Mouse (Mus musculus) small intestine, adult 2 months (tissue): ENCODE results near the gene Olfr1338. TPM values are rescaled to one million over a fixed set of nuclear protein-coding genes. Genes with fewer than 3 reads are reported as not detected.

Experiments used
- H3K27ac ChIP-seq: fragments of 200-500 bp; 2 replicates; pipeline ENCODE4 v1.5.1; 2012; ENCODE audit warnings: low read depth, low read length, control low read depth, inconsistent platforms; ENCODE audit not compliant: insufficient read depth
- H3K27me3 ChIP-seq: fragments of 200-500 bp; 2 replicates; pipeline ENCODE4 v1.6.1; 2012; ENCODE audit warnings: mild to moderate bottlenecking, moderate library complexity, low read length, inconsistent platforms; ENCODE audit not compliant: control insufficient read depth, insufficient read depth
- H3K36me3 ChIP-seq: fragments of 200-500 bp; 2 replicates; pipeline ENCODE4 v1.6.1; 2012; ENCODE audit warnings: mild to moderate bottlenecking, low read length, control low read depth, inconsistent platforms; ENCODE audit not compliant: control insufficient read depth, insufficient read depth
- H3K4me1 ChIP-seq: fragments of 200-500 bp; 2 replicates; pipeline ENCODE4 v1.6.1; 2012; ENCODE audit warnings: low read length, inconsistent platforms, mixed read lengths; ENCODE audit not compliant: control insufficient read depth, insufficient read depth, insufficient read length
- H3K4me3 ChIP-seq: fragments of 200-500 bp; 2 replicates; pipeline ENCODE4 v1.5.1; 2012; ENCODE audit warnings: low read depth, mild to moderate bottlenecking, control low read depth, inconsistent platforms, low read length, moderate library complexity
- CTCF ChIP-seq: fragments of 200-500 bp; IDR thresholded peaks from 2 replicates; pipeline ENCODE4 v1.5.1; 2012; ENCODE audit warnings: low read depth, mild to moderate bottlenecking, control low read depth, inconsistent platforms, low read length, moderate library complexity, mixed read lengths; ENCODE audit not compliant: insufficient replicate concordance, insufficient read length; ENCODE audit errors: extremely low read depth
- POLR2A ChIP-seq: fragments of 200-500 bp; IDR thresholded peaks from 2 replicates; pipeline ENCODE4 v1.6.1; 2012; ENCODE audit warnings: low read depth, mild to moderate bottlenecking, control low read depth, inconsistent platforms, low read length, moderate library complexity
- WGBS: fragments of 180-500 bp; shearing (Covaris S2); methylation state at CpG from one replicate; pipeline ENCODE4 v1.1.7; 2018; 5-methylcytosine and 5-hydroxymethylcytosine counted together
- polyA plus RNA-seq: library from polyadenylated mRNA; depleted of rRNA; stranded (reverse); fragments of >200 nt; gene quantifications from 2 replicates; pipeline ENCODE4 v1.2.3, GENCODE M21; 2012; rRNA removed

The Olfr1338 gene
- polyA plus RNA-seq, 1 experiment, result not detected

- Histone ChIP-seq H3K36me3 (no peaks in the 10 kb centered on the region), H3K4me1 (no peaks in the 10 kb centered on the region), H3K27me3 (no peaks in the 10 kb centered on the region), H3K4me3 (no peak overlapping the region), H3K27ac (no peak overlapping the region)
- WGBS, result 54% methylated on average over 10 of the region's 10 CpGs
- TF ChIP-seq POLR2A (no peak), CTCF (no peak)
Observed at GRCm38 (mm10) chr4:118721742-118722483, 36.6 kb downstream of the Olfr1338 start.

GRCm38 (mm10) chr4:118719838-118720237, 38.7 kb downstream of the Olfr1338 start, which contains the start of gene Olfr1340:
Gene Olfr1340 (plus strand): TSS chr4:118720138.
- Histone ChIP-seq H3K27me3 (no peaks in the 10 kb centered on the region), H3K4me3 (no peak within 1 kb of the TSS), H3K36me3 (no peaks in the 10 kb centered on the region), H3K4me1 (no peaks in the 10 kb centered on the region), H3K27ac (no peak within 1 kb of the TSS)
- TF ChIP-seq POLR2A, result no peak
- TF ChIP-seq CTCF, result no peak

DNA sequence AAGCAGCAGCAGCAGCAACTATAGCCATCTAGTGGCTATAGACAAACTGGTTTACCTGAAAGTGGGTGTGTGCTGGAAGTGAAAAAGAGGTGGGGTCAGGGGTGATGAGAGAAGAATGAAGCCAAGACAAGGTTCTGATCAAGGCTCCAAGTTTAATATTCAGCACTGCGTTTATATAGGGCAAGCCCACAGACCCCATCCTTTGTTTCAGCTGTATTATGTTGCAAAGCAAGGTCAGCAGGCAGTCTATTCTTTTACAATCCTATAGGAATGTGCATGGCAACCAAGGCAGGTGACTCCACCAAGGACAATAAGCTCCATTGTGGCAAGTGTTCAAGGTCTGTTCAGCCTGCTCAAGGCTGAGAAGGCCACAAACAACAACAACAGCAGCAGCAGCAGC, 46.9 kb downstream of the Olfr1338 start:
- Histone ChIP-seq H3K27ac (no peak overlapping the region), H3K4me1 (no peaks in the 10 kb centered on the region), H3K36me3 (no peaks in the 10 kb centered on the region), H3K4me3 (no peak overlapping the region), H3K27me3 (no peaks in the 10 kb centered on the region)
- WGBS, result 53% methylated on average over 1 of the region's 1 CpGs
- TF ChIP-seq POLR2A, result no peak
- no peak for TF ChIP-seq CTCF

GRCm38 (mm10) chr4:118708086-118708485, 50.5 kb downstream of the Olfr1338 start:
- Histone ChIP-seq H3K36me3 (no peaks in the 10 kb centered on the region), H3K4me1 (no peaks in the 10 kb centered on the region), H3K4me3 (no peak overlapping the region), H3K27me3 (no peaks in the 10 kb centered on the region), H3K27ac (no peak overlapping the region)
- no peak for TF ChIP-seq CTCF
- TF ChIP-seq POLR2A, result no peak
- 76% methylated on average over 5 of the region's 5 CpGs for WGBS

- Histone ChIP-seq H3K27ac (no peak within 1 kb of the TSS), H3K4me1 (no peaks in the 10 kb centered on the region), H3K4me3 (no peak within 1 kb of the TSS), H3K27me3 (no peaks in the 10 kb centered on the region), H3K36me3 (no peaks in the 10 kb centered on the region)
- 75% methylated on average over 3 of the region's 3 CpGs for WGBS
- TF ChIP-seq POLR2A, result no peak
- no peak for TF ChIP-seq CTCF
Observed at GRCm38 (mm10) chr4:118703223-118703622, 55.3 kb downstream of the Olfr1338 start, which contains the start of gene Olfr1341. Gene Olfr1341 (plus strand): TSS chr4:118703523.

Other genes with a start within 250 kb of the Olfr1338 start
- 62.2 and 164 TPM in 2 replicates for gene 2610528J11Rik, start 231.7 kb downstream of the Olfr1338 start, polyA plus RNA-seq
- 37.2 and 68.8 TPM in 2 replicates for gene Tmem125, start 214.7 kb downstream of the Olfr1338 start, polyA plus RNA-seq
- gene Cfap57, start 138.0 kb downstream of the Olfr1338 start, polyA plus RNA-seq, result not detected in 2 replicates
- gene Ebna1bp2, start 137.9 kb downstream of the Olfr1338 start, polyA plus RNA-seq, result 4.5 and 11.2 TPM in 2 replicates
- not detected in 2 replicates for gene Olfr62, start 99.8 kb downstream of the Olfr1338 start, polyA plus RNA-seq
- 0.24 TPM in 1 of 2 replicates, not detected in the other for gene Olfr1342, start 66.0 kb downstream of the Olfr1338 start, polyA plus RNA-seq
- gene Olfr1341, start 55.2 kb downstream of the Olfr1338 start, polyA plus RNA-seq, result not detected in 2 replicates
- gene Olfr1340, start 38.6 kb downstream of the Olfr1338 start, polyA plus RNA-seq, result not detected in 2 replicates
- not detected in 2 replicates for gene Olfr1339, start 26.6 kb downstream of the Olfr1338 start, polyA plus RNA-seq
- not detected in 2 replicates for gene Olfr1337, start 23.8 kb upstream of the Olfr1338 start, polyA plus RNA-seq
- gene Olfr1335, start 51.2 kb upstream of the Olfr1338 start, polyA plus RNA-seq, result not detected in 2 replicates
- not detected in 2 replicates for gene Olfr1333, start 77.5 kb upstream of the Olfr1338 start, polyA plus RNA-seq
- not detected in 2 replicates for gene Olfr1331, start 105.9 kb upstream of the Olfr1338 start, polyA plus RNA-seq
- gene Olfr1330, start 129.9 kb upstream of the Olfr1338 start, polyA plus RNA-seq, result not detected in 2 replicates
- not detected in 2 replicates for gene Olfr1329, start 158.7 kb upstream of the Olfr1338 start, polyA plus RNA-seq
- gene Olfr1328, start 179.9 kb upstream of the Olfr1338 start, polyA plus RNA-seq, result not detected in 2 replicates
- gene Lao1, start 202.8 kb upstream of the Olfr1338 start, polyA plus RNA-seq, result not detected in 2 replicates